Mouse (Mus musculus) hindbrain, embryonic 14.5 days (tissue): ENCODE measurements around the gene Rhoh. TPM values are rescaled to one million over a fixed set of nuclear protein-coding genes. Genes with fewer than 3 reads are reported as not detected.

ENCODE experiments used
- ATAC-seq: fragments of 200-750 bp; cut with Nextera tagmentation; 2 replicates; pipeline ENCODE4 v1.8.0; 2017; ENCODE audit warnings: moderate number of reproducible peaks, mild to moderate bottlenecking, moderate TSS enrichment, moderate library complexity; ENCODE audit not compliant: low FRiP score
- DNase-seq: peaks from one replicate; pipeline ENCODE4 v3.0.0-alpha.2; 2015; ENCODE audit warnings: low spot score
- H3K27ac ChIP-seq: fragments of 300-500 bp; sonication (generic); 2 replicates; pipeline ENCODE4 v1.5.1; 2014; ENCODE audit warnings: mild to moderate bottlenecking, moderate library complexity
- H3K27me3 ChIP-seq: fragments of 300-500 bp; sonication (generic); 2 replicates; pipeline ENCODE4 v1.6.1; 2014; ENCODE audit warnings: mild to moderate bottlenecking, low read length, mixed read lengths; ENCODE audit not compliant: control insufficient read depth, insufficient read depth
- H3K36me3 ChIP-seq: fragments of 300-500 bp; sonication (generic); replicated peaks from 2 replicates; pipeline ENCODE4 v1.6.1; 2014; ENCODE audit not compliant: control insufficient read depth, insufficient read depth
- H3K4me1 ChIP-seq: fragments of 300-500 bp; sonication (generic); replicated peaks from 2 replicates; pipeline ENCODE4 v1.6.1; 2014; ENCODE audit warnings: antibody characterized with exemption, low read length, mixed read lengths; ENCODE audit not compliant: control insufficient read depth, insufficient read depth
- H3K4me2 ChIP-seq: fragments of 300-500 bp; sonication (generic); replicated peaks from 2 replicates; pipeline ENCODE4 v1.6.1; 2014; ENCODE audit warnings: mild to moderate bottlenecking, moderate library complexity
- H3K4me3 ChIP-seq: fragments of 300-500 bp; sonication (generic); replicated peaks from 2 replicates; pipeline ENCODE4 v1.5.1; 2014; ENCODE audit warnings: mild to moderate bottlenecking, low read length
- H3K9ac ChIP-seq: fragments of 300-500 bp; sonication (generic); 2 replicates; pipeline ENCODE4 v1.6.1; 2014
- H3K9me3 ChIP-seq: fragments of 300-500 bp; sonication (generic); 2 replicates; pipeline ENCODE4 v1.6.1; 2016; ENCODE audit warnings: low read length; ENCODE audit not compliant: control insufficient read depth
- WGBS: fragments of 180-500 bp; shearing (Covaris S2); extraction: QIAGEN DNeasy Blood & Tissue Kit; methylation state at CpG from one replicate; pipeline ENCODE4 v1.1.7; 2014; 5-methylcytosine and 5-hydroxymethylcytosine counted together
- polyA plus RNA-seq: library from polyadenylated mRNA; unstranded; fragments of >200 nt; fragmentation: Nextera tagmentation; extraction: Ambion mirVana; gene quantifications from 2 replicates; pipeline ENCODE4 v1.2.1, GENCODE M21; 2014

The Rhoh gene
- polyA plus RNA-seq, 1 experiment from 2014 or later, result 0.52 TPM

DNA sequence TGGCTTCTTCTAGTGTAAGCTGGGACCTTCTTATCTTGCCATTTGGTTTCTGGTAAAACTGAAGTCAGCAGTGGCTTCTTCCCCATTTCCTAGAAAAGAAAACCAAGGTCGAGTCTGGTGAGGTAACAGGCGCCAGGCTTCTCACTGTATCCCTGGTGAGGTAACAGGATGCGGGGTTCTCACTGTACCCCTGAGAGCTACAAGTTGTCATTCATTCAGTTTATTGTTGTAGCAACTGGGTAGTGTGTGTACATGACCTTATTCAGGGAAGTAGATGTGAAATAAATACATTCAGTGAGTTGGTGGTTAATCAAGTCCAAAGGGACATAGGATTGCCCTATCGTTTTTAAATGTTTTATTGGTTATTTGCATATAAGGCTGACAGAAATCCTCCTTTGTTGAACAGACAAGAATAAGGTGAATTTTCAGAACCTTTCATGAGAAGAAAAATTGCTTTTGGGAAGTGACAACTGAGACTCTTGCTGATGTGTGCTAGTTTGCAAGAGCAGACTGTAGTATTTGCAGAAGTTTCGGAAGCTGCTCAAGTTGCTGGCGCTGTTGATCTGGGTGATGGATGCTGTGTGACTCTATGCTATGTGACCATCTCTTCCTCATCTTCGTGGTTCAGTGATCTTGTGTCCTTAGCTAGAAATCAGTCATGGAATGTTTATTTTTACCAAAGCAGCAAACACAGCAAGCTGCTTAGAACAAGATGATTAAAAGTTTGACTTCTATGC is 6.5 kb downstream of the Rhoh start:
- Histone ChIP-seq H3K27ac (no peak overlapping the region), H3K4me2 (no peak overlapping the region), H3K27me3 (no peaks in the 10 kb centered on the region), H3K9me3 (no peaks in the 10 kb centered on the region), H3K4me3 (no peak overlapping the region), H3K4me1 (no peaks in the 10 kb centered on the region), H3K36me3 (no peaks in the 10 kb centered on the region), H3K9ac (no peak overlapping the region)
- WGBS, result 90% methylated on average over 7 of the region's 7 CpGs
- ATAC-seq (no peak), DNase-seq (no peak)

GRCm38 (mm10) chr5:65868419-65868818 is 7.4 kb downstream of the Rhoh start:
- Histone ChIP-seq H3K4me2 (no peak overlapping the region), H3K9me3 (no peaks in the 10 kb centered on the region), H3K36me3 (no peaks in the 10 kb centered on the region), H3K4me3 (no peak overlapping the region), H3K27me3 (no peaks in the 10 kb centered on the region), H3K4me1 (no peaks in the 10 kb centered on the region), H3K9ac (no peak overlapping the region), H3K27ac (no peak overlapping the region)
- DNase-seq (no peak), ATAC-seq (no peak)
- WGBS, result 84% methylated on average over 3 of the region's 3 CpGs

DNA sequence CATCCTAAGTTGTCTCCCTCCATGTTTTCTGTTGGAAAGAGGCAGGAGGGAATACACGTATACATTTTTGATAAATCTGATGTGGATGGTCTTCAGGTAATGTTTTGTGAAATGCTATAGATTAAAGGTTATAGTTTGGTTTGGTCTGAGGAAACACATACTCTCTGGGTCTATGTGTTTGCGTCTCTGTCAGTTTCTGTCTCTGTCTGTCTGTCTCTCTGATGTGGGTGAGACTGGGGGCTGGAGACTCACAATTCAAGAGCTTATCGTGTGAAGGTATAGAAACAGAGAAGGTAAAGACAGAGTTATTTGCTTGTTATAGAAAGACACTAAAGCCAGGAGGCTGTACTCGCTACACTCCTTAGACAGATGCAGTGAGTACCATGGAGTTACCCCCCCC is 8.6 kb downstream of the Rhoh start:
- ATAC-seq, result no peak
- 94% methylated on average over 4 of the region's 4 CpGs for WGBS

GRCm38 (mm10) chr5:65871276-65871875 is 10.4 kb downstream of the Rhoh start:
- Histone ChIP-seq H3K4me3 (no peak overlapping the region), H3K27me3 (no peaks in the 10 kb centered on the region), H3K4me1 (no peaks in the 10 kb centered on the region), H3K9ac (no peak overlapping the region), H3K36me3 (no peaks in the 10 kb centered on the region), H3K9me3 (no peaks in the 10 kb centered on the region), H3K4me2 (no peak overlapping the region), H3K27ac (no peak overlapping the region)
- 91% methylated on average over 13 of the region's 13 CpGs for WGBS
- DNase-seq, result no peak
- ATAC-seq, result no peak

More for the DNA sequence above, 8.6 kb downstream of the Rhoh start:
- Histone ChIP-seq H3K27me3 (no peaks in the 10 kb centered on the region), H3K9me3 (no peaks in the 10 kb centered on the region), H3K4me3 (no peak overlapping the region), H3K4me1 (no peaks in the 10 kb centered on the region), H3K36me3 (no peaks in the 10 kb centered on the region), H3K27ac (no peak overlapping the region), H3K4me2 (no peak overlapping the region), H3K9ac (no peak overlapping the region)
- no peak for DNase-seq

DNA sequence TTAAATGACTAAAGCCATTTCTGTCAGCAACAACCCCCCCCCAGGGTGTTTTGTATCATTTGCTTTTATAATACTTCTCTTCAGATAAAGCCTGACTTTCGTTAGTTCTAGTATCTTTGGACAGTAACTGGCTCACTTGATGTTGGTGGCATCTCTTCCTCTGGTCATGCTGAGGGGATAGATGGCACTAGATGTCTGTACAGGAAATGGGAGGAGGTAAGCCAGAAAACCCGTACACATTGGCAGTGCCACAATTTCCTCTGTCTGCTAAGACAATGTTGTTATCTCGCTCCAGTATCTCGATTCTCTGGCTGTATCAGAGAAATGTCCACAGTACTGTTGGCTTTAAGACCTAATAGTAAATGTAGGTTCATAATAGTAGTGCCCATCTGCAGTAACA is 12.2 kb downstream of the Rhoh start:
- Histone ChIP-seq H3K36me3 (no peaks in the 10 kb centered on the region), H3K27me3 (no peaks in the 10 kb centered on the region), H3K4me3 (no peak overlapping the region), H3K4me1 (no peaks in the 10 kb centered on the region), H3K4me2 (no peak overlapping the region), H3K9me3 (no peaks in the 10 kb centered on the region), H3K27ac (no peak overlapping the region), H3K9ac (no peak overlapping the region)
- ATAC-seq (no peak), DNase-seq (no peak)
- WGBS, result 82% methylated on average over 4 of the region's 4 CpGs

- no peak for ATAC-seq
Observed at GRCm38 (mm10) chr5:65875269-65875668, 14.3 kb downstream of the Rhoh start.

GRCm38 (mm10) chr5:65878367-65878766 is 17.4 kb downstream of the Rhoh start:
- Histone ChIP-seq H3K4me1 (no peaks in the 10 kb centered on the region), H3K9me3 (no peaks in the 10 kb centered on the region), H3K27ac (no peak overlapping the region), H3K9ac (no peak overlapping the region), H3K27me3 (no peaks in the 10 kb centered on the region), H3K36me3 (no peaks in the 10 kb centered on the region), H3K4me2 (no peak overlapping the region), H3K4me3 (no peak overlapping the region)
- ATAC-seq (no peak), DNase-seq (no peak)
- WGBS, result 79% methylated on average over 3 of the region's 3 CpGs

More at GRCm38 (mm10) chr5:65875269-65875668, 14.3 kb downstream of the Rhoh start:
- no peak for DNase-seq
- H3K9ac ChIP-seq, result no peak overlapping the region
- no peaks in the 10 kb centered on the region for H3K4me1 ChIP-seq
- H3K4me3 ChIP-seq, result no peak overlapping the region
- 93% methylated on average over 7 of the region's 7 CpGs for WGBS
- H3K27ac ChIP-seq, result no peak overlapping the region
- H3K36me3 ChIP-seq, result no peaks in the 10 kb centered on the region
- H3K9me3 ChIP-seq, result no peaks in the 10 kb centered on the region
- no peaks in the 10 kb centered on the region for H3K27me3 ChIP-seq
- H3K4me2 ChIP-seq, result no peak overlapping the region

DNA sequence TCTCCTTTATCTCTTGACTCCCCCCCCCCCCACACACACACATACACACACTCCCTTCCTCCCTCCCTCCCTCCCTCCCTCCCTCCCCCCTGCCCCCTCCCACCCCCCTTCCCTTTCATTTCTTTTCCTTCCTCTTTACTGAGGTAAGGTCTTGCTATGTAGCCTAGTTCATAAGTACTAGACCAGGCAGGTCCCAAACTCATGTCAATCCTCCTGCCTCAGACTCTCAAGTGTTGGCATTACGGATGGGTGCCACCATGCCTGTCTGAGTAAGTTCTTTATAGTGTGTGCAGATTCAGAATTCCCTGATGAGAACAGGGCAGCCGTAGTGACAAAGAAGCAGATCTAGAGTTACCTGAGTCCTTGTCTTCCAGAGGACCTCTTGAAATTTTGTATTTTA is 20.2 kb downstream of the Rhoh start:
- Histone ChIP-seq H3K4me3 (no peak overlapping the region), H3K4me2 (no peak overlapping the region), H3K27me3 (no peaks in the 10 kb centered on the region), H3K9ac (no peak overlapping the region), H3K4me1 (no peaks in the 10 kb centered on the region), H3K36me3 (no peaks in the 10 kb centered on the region), H3K27ac (no peak overlapping the region), H3K9me3 (no peaks in the 10 kb centered on the region)
- ATAC-seq, result no peak
- WGBS, result 90% methylated on average over 2 of the region's 2 CpGs
- no peak for DNase-seq

DNA sequence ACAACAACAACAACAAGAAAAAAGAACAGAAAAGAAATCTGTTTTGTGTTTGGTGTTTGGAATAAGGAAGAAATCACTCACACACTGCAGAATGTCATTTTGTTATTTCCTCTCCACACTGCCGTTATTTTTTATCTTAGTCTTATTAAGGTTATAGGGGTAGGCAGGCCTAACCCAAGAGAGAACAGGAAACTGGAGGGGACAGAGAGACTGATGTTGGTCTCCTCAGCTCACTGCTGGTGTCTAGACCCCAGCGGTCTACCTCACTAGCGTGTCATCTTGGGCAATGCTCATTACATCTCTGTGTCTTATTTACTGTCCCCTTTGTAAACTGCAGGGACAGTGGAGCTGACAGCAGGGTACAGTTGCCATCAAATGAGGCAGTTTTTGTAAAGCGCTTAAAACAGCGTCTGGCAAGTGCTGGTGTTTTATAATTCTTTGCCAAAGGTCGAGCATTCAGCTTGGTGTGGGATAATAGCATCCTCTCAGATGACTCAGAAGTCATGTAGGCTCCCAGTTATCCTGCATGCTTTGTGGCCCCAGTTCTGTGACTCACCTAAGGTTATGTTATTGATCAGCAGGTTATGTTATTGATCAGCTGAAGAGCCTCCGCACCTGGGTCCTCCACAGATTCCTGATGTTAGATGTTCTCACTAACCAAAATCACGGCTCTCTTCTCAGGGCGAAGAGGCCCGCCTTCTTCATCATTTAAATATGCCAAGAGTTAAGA is 21.6 kb downstream of the Rhoh start:
- no peak overlapping the region for H3K4me2 ChIP-seq
- no peaks in the 10 kb centered on the region for H3K36me3 ChIP-seq
- WGBS, result 85% methylated on average over 10 of the region's 10 CpGs
- H3K27me3 ChIP-seq, result no peaks in the 10 kb centered on the region
- no peak overlapping the region for H3K27ac ChIP-seq
- H3K9ac ChIP-seq, result no peak overlapping the region
- H3K4me1 ChIP-seq, result no peaks in the 10 kb centered on the region
- no peaks in the 10 kb centered on the region for H3K9me3 ChIP-seq
- ATAC-seq (no peak), DNase-seq (no peak)
- H3K4me3 ChIP-seq, result no peak overlapping the region
